Mouse (Mus musculus) T-helper 17 cell (primary cell): ENCODE data around the gene Gm10488.
"Not testable (repeated sequence)": the region's sequence is repeated elsewhere in the genome, so short reads cannot be mapped to it uniquely, and the experiment has no call there.

ENCODE experiments used
- in situ Hi-C, 2 experiments: fragments of 300-600 bp; cut with MboI, MseI; formaldehyde crosslinking; loops; 1 replicate in 1 of 2; 2 replicates in 1 of 2; pipeline ENCODE4 v1.15.1; 2025; ENCODE audit warnings: high pct_unique_total_duplicates in 2 of 2

Gene Gm10488

DNA sequence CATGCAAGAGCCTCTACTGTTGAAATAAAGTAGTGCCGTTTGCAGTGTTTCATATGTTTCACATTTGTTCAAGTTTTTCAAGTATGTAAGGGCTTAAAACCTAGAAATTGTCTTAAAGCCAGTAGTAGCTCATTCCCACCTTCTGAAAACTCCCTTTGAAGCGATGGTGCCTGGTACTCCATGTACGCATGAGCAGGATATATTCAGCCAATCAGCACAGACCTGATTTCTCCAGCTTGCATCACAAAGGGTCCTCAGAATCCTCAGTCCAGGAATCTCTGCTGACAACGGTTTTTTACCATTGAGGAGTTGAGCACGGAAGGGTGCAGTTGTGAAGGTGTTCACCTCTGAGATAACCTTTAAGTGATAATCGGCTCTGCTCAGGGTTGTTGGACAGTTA is at the start of gene Gm10488:
Gm10488 (plus strand) TSS at position 301 of the 400 bp plus-strand sequence.
- in situ Hi-C loops = not testable (repeated sequence)
